Mouse (Mus musculus): Measurements from ENCODE around the gene Rtn2. TPM values are rescaled to one million over a fixed set of nuclear protein-coding genes. Genes with fewer than 3 reads are reported as not detected.
"Not testable (repeated sequence)": the region's sequence is repeated elsewhere in the genome, so short reads cannot be mapped to it uniquely, and the experiment has no call there.

The Rtn2 gene
- polyA plus RNA-seq, 1 experiment from 2014 or later = 27.4 TPM

GRCm38 (mm10) chr7:19271238-19272172 lies 10.9 kb upstream of the Rtn2 start, which contains the start of gene Vasp:
Gene Vasp (minus strand): TSS chr7:19271817.
- Histone ChIP-seq H3K27ac (ENCODE audit: low read length) (peak within 1 kb of the TSS; percentile 98), H3K4me3 (ENCODE audit: low read length) (peak within 1 kb of the TSS; percentile 76), H3K27me3 (ENCODE audit: control insufficient read depth, insufficient read depth, low read length) (no peaks in the 10 kb centered on the region), H3K4me2 (ENCODE audit: low read depth, low read length) (peak within 1 kb of the TSS; percentile 86), H3K9me3 (replicated peaks; ENCODE audit: control insufficient read depth, low read length) (no peaks in the 10 kb centered on the region; the same call in 1 of the 2 replicates), H3K36me3 (ENCODE audit: control insufficient read depth, insufficient read depth) (no peaks in the 10 kb centered on the region; the same call in 1 of the 2 replicates), H3K4me1 (ENCODE audit: control insufficient read depth, insufficient read depth, low read length) (peaks cover 33% of the 10 kb centered on the region), H3K9ac (ENCODE audit: low read length) (peak within 1 kb of the TSS; percentile 94)
- peak; percentile 66 for ATAC-seq (replicated peaks; ENCODE audit: extremely low read depth, insufficient read depth, low FRiP score)
- WGBS = under 1% methylated on average over 62 of the region's 62 CpGs

- under 1% methylated on average over 31 of the region's 36 CpGs for WGBS
- Histone ChIP-seq H3K36me3 (ENCODE audit: control insufficient read depth, insufficient read depth) (no peaks in the 10 kb centered on the region; the same call in 1 of the 2 replicates), H3K4me2 (ENCODE audit: low read depth, low read length) (peak overlapping the region; percentile 86), H3K4me3 (ENCODE audit: low read length) (peak overlapping the region; percentile 76), H3K9ac (ENCODE audit: low read length) (peak overlapping the region; percentile 94), H3K9me3 (replicated peaks; ENCODE audit: control insufficient read depth, low read length) (no peaks in the 10 kb centered on the region; the same call in 1 of the 2 replicates), H3K27me3 (ENCODE audit: control insufficient read depth, insufficient read depth, low read length) (0 out of 2 replicates have a peak, but pooled peaks cover under 1% of the 10 kb centered on the region), H3K4me1 (ENCODE audit: control insufficient read depth, insufficient read depth, low read length) (peaks cover 25% of the 10 kb centered on the region), H3K27ac (ENCODE audit: low read length) (peak overlapping the region; percentile 98)
- ATAC-seq (replicated peaks; ENCODE audit: extremely low read depth, insufficient read depth, low FRiP score) = peak; percentile 43
Observed at GRCm38 (mm10) chr7:19272173-19272764, 10.2 kb upstream of the Rtn2 start.

- Histone ChIP-seq H3K36me3 (ENCODE audit: control insufficient read depth, insufficient read depth) (no peaks in the 10 kb centered on the region), H3K27me3 (ENCODE audit: control insufficient read depth, insufficient read depth, low read length) (peaks cover 39% of the 10 kb centered on the region), H3K27ac (ENCODE audit: low read length) (no peak overlapping the region), H3K9ac (ENCODE audit: low read length) (no peak overlapping the region), H3K9me3 (replicated peaks; ENCODE audit: control insufficient read depth, low read length) (no peaks in the 10 kb centered on the region; the same call in 1 of the 2 replicates), H3K4me3 (ENCODE audit: low read length) (no peak overlapping the region), H3K4me1 (ENCODE audit: control insufficient read depth, insufficient read depth, low read length) (peaks cover 7% of the 10 kb centered on the region; the same call in 1 of the 2 replicates), H3K4me2 (ENCODE audit: low read depth, low read length) (no peak overlapping the region)
- no peak for ATAC-seq (replicated peaks; ENCODE audit: extremely low read depth, insufficient read depth, low FRiP score)
- 53% methylated on average over 4 of the region's 4 CpGs for WGBS
Observed at GRCm38 (mm10) chr7:19276253-19276652, 6.2 kb upstream of the Rtn2 start.

GRCm38 (mm10) chr7:19279052-19279451 lies 3.4 kb upstream of the Rtn2 start:
- no peak for ATAC-seq (replicated peaks; ENCODE audit: extremely low read depth, insufficient read depth, low FRiP score)
- Histone ChIP-seq H3K4me2 (ENCODE audit: low read depth, low read length) (peak overlapping the region; percentile 48), H3K27me3 (ENCODE audit: control insufficient read depth, insufficient read depth, low read length) (peaks cover 50% of the 10 kb centered on the region), H3K36me3 (ENCODE audit: control insufficient read depth, insufficient read depth) (no peaks in the 10 kb centered on the region), H3K4me3 (ENCODE audit: low read length) (peak overlapping the region; percentile 35), H3K9ac (ENCODE audit: low read length) (no peak overlapping the region), H3K4me1 (ENCODE audit: control insufficient read depth, insufficient read depth, low read length) (peaks cover 5% of the 10 kb centered on the region; the same call in 1 of the 2 replicates), H3K9me3 (replicated peaks; ENCODE audit: control insufficient read depth, low read length) (no peaks in the 10 kb centered on the region; the same call in 1 of the 2 replicates), H3K27ac (ENCODE audit: low read length) (no peak overlapping the region)
- WGBS = 4% methylated on average over 34 of the region's 34 CpGs

GRCm38 (mm10) chr7:19279581-19280114 lies 2.8 kb upstream of the Rtn2 start, which contains the start of gene Ppm1n:
Gene Ppm1n (minus strand): TSS chr7:19280064.
- 1% methylated on average over 46 of the region's 46 CpGs for WGBS
- Histone ChIP-seq H3K27me3 (ENCODE audit: control insufficient read depth, insufficient read depth, low read length) (peaks cover 54% of the 10 kb centered on the region), H3K36me3 (ENCODE audit: control insufficient read depth, insufficient read depth) (no peaks in the 10 kb centered on the region), H3K4me1 (ENCODE audit: control insufficient read depth, insufficient read depth, low read length) (peaks cover 5% of the 10 kb centered on the region; the same call in 1 of the 2 replicates), H3K9me3 (replicated peaks; ENCODE audit: control insufficient read depth, low read length) (no peaks in the 10 kb centered on the region; the same call in 1 of the 2 replicates), H3K27ac (ENCODE audit: low read length) (no peak within 1 kb of the TSS), H3K9ac (ENCODE audit: low read length) (no peak within 1 kb of the TSS), H3K4me2 (ENCODE audit: low read depth, low read length) (peak within 1 kb of the TSS; percentile 48), H3K4me3 (ENCODE audit: low read length) (peak within 1 kb of the TSS; percentile 35)
- ATAC-seq (replicated peaks; ENCODE audit: extremely low read depth, insufficient read depth, low FRiP score) = no peak

- H3K36me3 ChIP-seq (ENCODE audit: control insufficient read depth, insufficient read depth); H3K9me3 ChIP-seq (replicated peaks; ENCODE audit: control insufficient read depth, low read length); H3K4me1 ChIP-seq (ENCODE audit: control insufficient read depth, insufficient read depth, low read length); H3K4me3 ChIP-seq (ENCODE audit: low read length); H3K9ac ChIP-seq (ENCODE audit: low read length); ATAC-seq (replicated peaks; ENCODE audit: extremely low read depth, insufficient read depth, low FRiP score); H3K27ac ChIP-seq (ENCODE audit: low read length): not testable (repeated sequence)
- peaks cover 54% of the 10 kb centered on the region for H3K27me3 ChIP-seq (ENCODE audit: control insufficient read depth, insufficient read depth, low read length)
- WGBS = 24% methylated on average over 6 of the region's 6 CpGs
- peak overlapping the region; percentile 80 for H3K4me2 ChIP-seq (ENCODE audit: low read depth, low read length)
Observed at GRCm38 (mm10) chr7:19281680-19282304, 632 bp upstream of the Rtn2 start.

- peak; percentile 66 for ATAC-seq (replicated peaks; ENCODE audit: extremely low read depth, insufficient read depth, low FRiP score)
- 2% methylated on average over 35 of the region's 35 CpGs for WGBS
- H3K9ac ChIP-seq (ENCODE audit: low read length) = no peak overlapping the region
- H3K9me3 ChIP-seq (replicated peaks; ENCODE audit: control insufficient read depth, low read length) = no peaks in the 10 kb centered on the region
- H3K4me1 ChIP-seq (ENCODE audit: control insufficient read depth, insufficient read depth, low read length) = peaks cover 5% of the 10 kb centered on the region; the same call in 1 of the 2 replicates
- H3K4me3 ChIP-seq (ENCODE audit: low read length) = peak overlapping the region; percentile 55
- H3K4me2 ChIP-seq (ENCODE audit: low read depth, low read length) = peak overlapping the region; percentile 80
- no peaks in the 10 kb centered on the region for H3K36me3 ChIP-seq (ENCODE audit: control insufficient read depth, insufficient read depth)
- H3K27me3 ChIP-seq (ENCODE audit: control insufficient read depth, insufficient read depth, low read length) = peaks cover 48% of the 10 kb centered on the region
- no peak overlapping the region for H3K27ac ChIP-seq (ENCODE audit: low read length)
Observed at GRCm38 (mm10) chr7:19282791-19283405, 474 bp downstream of the Rtn2 start.

- peaks cover 43% of the 10 kb centered on the region for H3K27me3 ChIP-seq (ENCODE audit: control insufficient read depth, insufficient read depth, low read length)
- H3K4me1 ChIP-seq (ENCODE audit: control insufficient read depth, insufficient read depth, low read length) = peaks cover 5% of the 10 kb centered on the region; the same call in 1 of the 2 replicates
- H3K4me3 ChIP-seq (ENCODE audit: low read length) = no peak overlapping the region
- H3K9me3 ChIP-seq (replicated peaks; ENCODE audit: control insufficient read depth, low read length) = no peaks in the 10 kb centered on the region
- no peak for ATAC-seq (replicated peaks; ENCODE audit: extremely low read depth, insufficient read depth, low FRiP score)
- no peak overlapping the region for H3K27ac ChIP-seq (ENCODE audit: low read length)
- no peaks in the 10 kb centered on the region for H3K36me3 ChIP-seq (ENCODE audit: control insufficient read depth, insufficient read depth)
- H3K4me2 ChIP-seq (ENCODE audit: low read depth, low read length) = no peak overlapping the region
- H3K9ac ChIP-seq (ENCODE audit: low read length) = no peak overlapping the region
- 26% methylated on average over 14 of the region's 14 CpGs for WGBS
Observed at GRCm38 (mm10) chr7:19283406-19283804, 981 bp downstream of the Rtn2 start.
